Mouse (Mus musculus) 3134 (cell line): ENCODE measurements around the gene Rara.
"Not testable (repeated sequence)": the region's sequence is repeated elsewhere in the genome, so short reads cannot be mapped to it uniquely, and the experiment has no call there.

Experiments used
- DNase-seq: peaks from one replicate; pipeline ENCODE4 v3.0.0-alpha.2; 2011; ENCODE audit warnings: low spot score; ENCODE audit not compliant: insufficient read length; ENCODE audit errors: extremely low read depth

The Rara gene

DNA sequence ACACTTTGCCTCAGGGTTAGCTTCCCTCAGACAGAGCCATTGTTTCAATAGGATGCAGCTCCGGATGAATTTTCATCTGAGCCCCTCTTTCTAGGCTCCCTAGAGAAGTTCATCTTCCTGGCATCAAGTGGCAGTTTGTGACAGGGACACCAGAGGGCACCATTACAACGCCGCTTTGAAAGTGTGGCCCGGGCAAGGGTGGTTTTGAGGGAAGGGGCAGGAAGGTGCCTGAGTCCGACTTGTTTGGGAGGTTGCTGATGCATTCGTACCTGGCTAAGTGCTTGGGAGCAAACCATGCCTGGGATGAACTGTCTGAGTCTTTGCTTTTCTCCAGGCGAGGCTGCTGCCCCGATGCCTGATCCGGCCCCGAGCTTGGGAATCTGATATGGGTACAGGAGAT is 5.3 kb upstream of the Rara start:
- DNase-seq, result not testable (repeated sequence)

GRCm38 (mm10) chr11:98922851-98923711 is 4.5 kb upstream of the Rara start:
- not testable (repeated sequence) for DNase-seq

DNA sequence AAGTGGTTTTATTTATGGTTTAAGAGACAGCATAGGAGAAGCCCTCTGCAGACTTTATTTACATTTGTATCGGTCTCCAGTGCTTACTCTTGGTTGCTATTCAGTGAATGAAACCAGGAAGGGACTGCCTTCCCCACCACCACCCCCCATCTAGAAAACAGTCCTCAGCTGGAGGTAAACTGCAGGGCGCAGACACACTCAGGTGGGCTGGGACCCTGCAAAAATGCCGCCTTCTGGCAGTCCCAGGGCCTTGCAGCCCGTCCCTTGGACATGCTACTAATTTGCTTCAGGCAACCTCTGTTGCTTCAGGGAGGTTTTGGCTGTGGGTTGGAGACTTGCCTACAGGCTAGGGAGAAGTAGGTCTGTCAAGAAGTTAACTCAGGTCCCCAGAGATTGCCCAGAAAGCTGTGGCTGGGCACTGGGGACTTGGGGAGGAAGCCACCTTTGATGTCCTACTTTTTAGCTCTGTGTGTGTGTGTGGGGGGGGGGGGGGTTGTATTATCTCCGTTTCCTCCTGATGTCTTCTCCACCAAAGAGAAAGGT is 2.9 kb upstream of the Rara start:
- DNase-seq, result peak; percentile 47

- DNase-seq, result no peak
Observed at GRCm38 (mm10) chr11:98925265-98925721, 2.3 kb upstream of the Rara start.

DNA sequence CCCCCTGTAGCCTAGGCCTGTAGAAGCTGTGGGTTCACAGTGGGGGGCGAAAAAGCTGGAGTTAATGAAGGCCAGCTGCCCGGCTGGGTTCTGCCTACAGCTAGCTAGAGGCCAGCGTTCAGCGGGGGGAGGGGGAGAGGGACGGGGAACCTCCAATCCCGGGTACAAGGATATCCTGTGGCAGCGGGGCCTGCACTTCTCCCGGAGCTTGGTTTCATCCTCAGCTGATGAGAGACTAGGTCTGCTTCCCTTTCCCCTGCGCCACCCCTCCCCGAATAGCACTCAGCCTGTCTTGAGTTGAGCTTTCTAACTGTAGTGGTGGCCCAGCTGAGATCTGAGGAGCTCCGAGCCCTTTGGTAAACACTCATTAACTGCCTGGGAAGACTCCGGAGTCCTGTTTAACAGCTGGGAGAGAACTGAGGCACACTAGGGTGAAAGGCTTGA is 1.7 kb upstream of the Rara start:
- no peak for DNase-seq

GRCm38 (mm10) chr11:98926553-98926952 is 1.1 kb upstream of the Rara start:
- no peak for DNase-seq

GRCm38 (mm10) chr11:98928186-98928893 is 722 bp downstream of the Rara start:
- no peak for DNase-seq

- DNase-seq, result peak; percentile 77
Observed at GRCm38 (mm10) chr11:98929503-98929902, 1.9 kb downstream of the Rara start.

- DNase-seq, result peak; percentile 59
Observed at GRCm38 (mm10) chr11:98930127-98930601, 2.5 kb downstream of the Rara start.

GRCm38 (mm10) chr11:98930773-98931512 is 3.3 kb downstream of the Rara start:
- peak; percentile 83 for DNase-seq

DNA sequence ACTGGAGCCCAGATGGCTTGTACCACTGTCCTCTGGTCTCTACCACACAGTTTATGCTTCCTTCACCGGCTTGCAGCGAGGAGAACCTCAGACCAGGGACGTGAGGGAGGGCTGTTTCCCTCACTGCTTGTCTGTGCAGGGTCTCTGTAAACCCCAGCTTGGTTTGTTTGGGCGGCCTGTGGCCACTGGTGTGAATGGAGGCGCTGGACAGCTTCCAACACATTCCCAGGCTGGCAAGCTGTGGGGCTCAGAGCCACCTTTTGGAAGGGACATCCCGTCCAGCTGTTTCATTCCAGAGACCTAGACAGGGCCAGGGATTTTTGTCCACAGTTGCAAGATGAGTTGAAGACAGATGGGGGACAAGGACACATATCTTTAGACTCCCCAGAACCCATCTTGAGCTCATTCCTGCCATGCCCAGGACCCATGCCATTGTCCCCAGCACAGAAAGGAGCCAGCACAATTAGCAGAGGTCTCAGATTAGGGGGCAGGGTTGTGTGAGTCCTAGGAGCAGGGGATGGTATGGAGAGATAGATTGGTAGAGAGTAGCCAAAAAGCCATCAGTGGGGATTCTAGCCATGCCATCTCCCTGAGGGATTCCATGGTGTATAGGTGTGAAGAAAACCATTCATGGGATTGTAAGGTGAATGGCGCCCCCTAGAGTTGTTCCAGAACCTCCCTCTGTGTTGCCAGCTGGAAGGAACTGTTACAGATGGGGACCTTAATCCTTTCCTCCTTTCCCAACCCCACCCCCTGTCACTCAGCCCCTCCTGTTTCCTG is 4.1 kb downstream of the Rara start:
- DNase-seq, result peak; percentile 71

DNA sequence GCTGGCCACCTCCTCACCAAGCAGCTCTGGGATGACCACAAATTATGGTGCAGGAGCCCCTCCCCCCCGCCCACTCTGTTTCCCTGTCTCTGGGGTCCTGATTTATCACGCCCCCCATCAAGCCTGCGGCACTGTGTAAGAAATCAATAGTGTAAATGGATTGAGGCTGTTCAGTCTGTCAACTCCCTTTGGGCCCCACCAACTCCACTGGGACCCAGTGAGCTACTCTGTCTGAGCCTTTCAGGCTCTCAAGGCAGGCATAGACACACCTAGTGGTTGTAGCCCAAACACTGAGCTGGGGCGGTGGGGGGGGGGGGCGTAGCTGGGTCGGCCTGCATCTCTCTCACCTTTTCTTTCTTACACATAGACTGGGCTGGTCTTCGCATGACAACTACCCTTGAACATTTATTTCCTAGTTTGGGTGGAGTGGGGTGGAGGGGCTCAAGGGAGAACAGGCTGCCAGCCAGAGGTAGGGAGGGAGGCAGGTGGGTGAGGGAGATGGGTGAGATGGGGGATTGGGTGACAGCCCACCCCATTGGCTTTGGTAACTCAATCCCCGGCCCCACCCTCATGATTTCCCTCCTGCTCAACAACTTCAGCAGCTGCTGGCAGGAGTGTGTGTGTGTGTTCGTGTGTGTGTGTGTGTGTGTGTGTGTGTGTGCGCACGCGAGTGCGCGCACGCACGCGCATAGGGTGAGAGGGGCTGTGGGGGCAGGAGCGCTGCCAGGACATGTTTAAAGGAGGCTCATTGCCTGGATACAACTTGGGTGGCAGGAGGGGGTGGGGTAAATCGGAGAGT is 4.9 kb downstream of the Rara start:
- no peak for DNase-seq

GRCm38 (mm10) chr11:98933151-98933550 is 5.5 kb downstream of the Rara start:
- peak; percentile 89 for DNase-seq

GRCm38 (mm10) chr11:98933847-98934246 is 6.2 kb downstream of the Rara start:
- not testable (repeated sequence) for DNase-seq

- no peak for DNase-seq
Observed at GRCm38 (mm10) chr11:98934367-98934766, 6.7 kb downstream of the Rara start.

GRCm38 (mm10) chr11:98935123-98935522 is 7.5 kb downstream of the Rara start:
- DNase-seq, result no peak

DNA sequence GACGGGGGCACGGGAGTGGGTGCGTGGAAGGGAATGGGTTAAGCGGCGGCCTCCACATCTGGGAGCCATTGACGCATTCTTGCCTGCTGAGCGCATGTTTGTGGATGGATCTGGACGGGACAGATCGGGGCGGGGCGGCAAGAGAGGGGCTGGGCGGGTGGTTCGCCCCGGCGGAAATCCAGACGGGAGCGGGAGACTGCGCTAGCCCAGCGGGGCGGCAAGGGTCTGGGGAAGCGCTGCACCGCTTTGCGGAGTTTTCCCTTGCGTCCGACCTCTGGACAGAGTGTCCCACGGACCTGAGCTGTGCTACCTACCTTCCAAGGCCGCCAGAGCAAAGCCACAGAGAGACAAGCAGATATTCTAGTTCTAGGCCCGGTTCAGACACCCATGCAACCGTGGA is 8.6 kb downstream of the Rara start:
- peak; percentile 86 for DNase-seq

DNA sequence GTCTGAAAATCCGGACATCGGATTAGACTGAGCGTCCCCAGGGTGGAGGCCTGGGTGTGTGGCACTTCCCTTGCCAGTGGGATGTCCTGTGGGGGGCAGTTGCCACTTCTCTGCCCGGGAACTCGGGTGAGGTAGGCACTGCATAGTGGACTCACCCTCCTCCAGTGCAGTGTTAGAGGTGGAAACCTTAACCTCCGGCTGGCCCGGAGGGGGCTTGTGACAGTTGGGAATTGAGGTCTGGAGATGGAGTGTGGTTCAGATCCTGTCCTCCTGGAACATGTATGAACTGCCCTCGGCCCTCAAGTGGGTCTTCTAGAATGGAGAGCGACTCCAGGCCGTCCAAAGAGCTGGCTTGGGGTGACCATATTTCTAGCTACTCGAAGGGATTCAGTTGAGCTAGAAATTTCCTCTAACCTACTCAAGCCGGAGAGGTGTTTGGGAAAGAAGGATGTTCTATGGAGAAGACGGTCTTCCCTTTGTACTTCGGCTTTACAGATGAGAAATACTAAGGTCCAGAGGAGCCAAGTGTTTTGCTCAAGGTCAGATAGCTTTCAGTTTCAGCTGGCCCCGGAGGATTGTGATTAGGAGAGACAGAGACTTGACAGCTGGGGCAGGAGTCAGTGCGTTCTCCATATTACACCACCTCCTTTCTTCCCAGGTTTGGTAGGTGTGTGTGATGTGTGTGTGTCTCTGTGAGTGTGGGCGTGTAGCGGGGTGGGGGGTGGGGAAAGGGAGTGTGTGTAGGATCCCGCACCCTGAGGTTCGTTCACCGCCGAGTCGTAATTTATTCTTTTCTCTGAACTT is 9.2 kb downstream of the Rara start:
- DNase-seq, result no peak
